27 mouse cellular contexts compared by ENCODE assay signal in the genomic region with DNA sequence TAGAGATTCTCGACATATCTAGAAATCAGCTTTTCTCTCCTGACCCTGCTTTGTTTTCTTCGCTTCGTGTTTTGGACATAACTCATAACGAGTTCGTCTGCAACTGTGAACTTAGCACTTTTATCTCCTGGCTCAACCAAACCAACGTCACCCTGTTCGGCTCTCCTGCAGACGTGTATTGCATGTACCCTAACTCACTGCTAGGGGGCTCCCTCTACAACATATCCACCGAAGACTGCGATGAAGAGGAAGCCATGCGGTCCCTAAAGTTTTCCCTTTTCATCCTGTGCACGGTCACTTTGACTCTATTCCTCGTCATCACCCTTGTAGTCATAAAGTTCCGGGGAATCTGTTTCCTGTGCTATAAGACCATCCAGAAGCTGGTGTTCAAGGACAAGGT. TPM values are rescaled to one million over a fixed set of nuclear protein-coding genes. Genes with fewer than 3 reads are reported as not detected.
DNase-seq lines count a peak whose midpoint lies in the region; ATAC-seq and TF ChIP-seq lines count a peak whose summit lies in the region.
"Had no signal": no experiment of that assay in that cellular context is flagged by ENCODE, and none has a peak within 500 bp of the region (broad histone marks: within the 10 kb centered on the region; RNA-seq: fewer than 3 reads in every experiment).

No protein-coding gene starts in this region.

- WGBS in heart, adult 2 months, result 78% methylated on average over 14 of the region's 14 CpGs

- H3K27me3 ChIP-seq in heart, adult 2 months (ENCODE audit: control insufficient read depth, insufficient read depth, low read length), result no peaks in the 10 kb centered on the region
- H3K27me3 ChIP-seq: forebrain, embryonic 13.5 days; heart, embryonic 12.5 days; midbrain, embryonic 15.5 days had no signal

- TF ChIP-seq EP300 in heart, adult 2 months (IDR thresholded peaks at IDR 0.05; ENCODE audit: insufficient read depth, low read depth, low read length), result no peak

- no peaks in the 10 kb centered on the region for H3K4me1 ChIP-seq in heart, adult 2 months (ENCODE audit: control insufficient read depth, insufficient read depth, low read length)
- H3K4me1 ChIP-seq: forebrain, embryonic 13.5 days; heart, embryonic 12.5 days; hindbrain, embryonic 10.5 days; midbrain, embryonic 15.5 days had no signal

- no peaks in the 10 kb centered on the region for H3K79me2 ChIP-seq in heart, adult 2 months (replicated peaks; ENCODE audit: control insufficient read depth, insufficient read depth, low read length)

- no peak for DNase-seq in heart, adult 2 months
- DNase-seq in heart, adult 9 months (ENCODE audit: low spot score in 2 of 2), result no peak
- no peak for DNase-seq in left cerebral cortex, adult 2 months (ENCODE audit: extremely low spot score in 1 of 2, low spot score in 2 of 2)
- DNase-seq in left cerebral cortex, postnatal 10 days (ENCODE audit: extremely low spot score in 1 of 2, low spot score in 2 of 2), result no peak
- peak; percentile 39 for DNase-seq in ES-CJ7 (ENCODE audit: low read depth, low spot score)
- DNase-seq in frontal cortex, postnatal 36 days (ENCODE audit: low spot score in 2 of 2), result no peak
- DNase-seq: adrenal gland, postnatal 10 days; cerebellum, adult 2 months; cerebellum, postnatal 36 days; gastrocnemius, adult 2 months; heart, postnatal 10 days; kidney, adult 2 months; kidney, postnatal 25 days; left cerebral cortex, postnatal 4 days; liver; lung, postnatal 36 days; right cerebral cortex, adult 18-20 months; right cerebral cortex, postnatal 4 days; thymus, postnatal 25 days had no signal

- peak; percentile 22; the same call in 1 of the 2 replicates for TF ChIP-seq CTCF in heart, adult 2 months (IDR thresholded peaks at IDR 0.05)
- TF ChIP-seq CTCF in left cerebral cortex, adult 2 months (IDR thresholded peaks at IDR 0.05), result peak; percentile 22; the same call in 1 of the 2 replicates

- no peak overlapping the region for H3K4me3 ChIP-seq in heart, adult 2 months
- no peak overlapping the region for H3K4me3 ChIP-seq in left cerebral cortex, adult 2 months
- H3K4me3 ChIP-seq: forebrain, embryonic 13.5 days; gastrocnemius, adult 2 months; heart, embryonic 12.5 days; hindbrain, embryonic 10.5 days; midbrain, embryonic 15.5 days; myocyte had no signal

- no peak for TF ChIP-seq POLR2A in heart, adult 2 months (IDR thresholded peaks at IDR 0.05; ENCODE audit: insufficient read depth, low read depth, low read length)

- intact Hi-C loops in heart, adult 2 months (cut with DNase I), result no loop called here
- intact Hi-C loops in left cerebral cortex, adult 2 months (cut with DNase I), result no loop called here
- intact Hi-C loops in left cerebral cortex, postnatal 10 days (cut with DNase I), result no loop called here

- H3K36me3 ChIP-seq in heart, adult 2 months (ENCODE audit: control insufficient read depth, insufficient read depth, low read length), result no peaks in the 10 kb centered on the region
- H3K36me3 ChIP-seq: hindbrain, embryonic 10.5 days; midbrain, embryonic 15.5 days had no signal

- ATAC-seq in megakaryocyte progenitor cell, adult 5-6 weeks (replicated peaks; ENCODE audit: poor library complexity), result peak; percentile 60
- ATAC-seq: activated CD4-positive, CD25-positive, alpha-beta regulatory T cell, adult 4 months; forebrain, embryonic 13.5 days; midbrain, embryonic 15.5 days had no signal

- no peak overlapping the region for H3K27ac ChIP-seq in heart, adult 2 months
- H3K27ac ChIP-seq in left cerebral cortex, adult 2 months, result no peak overlapping the region
- H3K27ac ChIP-seq: forebrain, embryonic 13.5 days; gastrocnemius, adult 2 months; hindbrain, embryonic 10.5 days; midbrain, embryonic 15.5 days had no signal

- no peak overlapping the region for H3K9ac ChIP-seq in heart, adult 2 months (ENCODE audit: low read depth, low read length)
- H3K9ac ChIP-seq: forebrain, embryonic 13.5 days; heart, embryonic 12.5 days; midbrain, embryonic 15.5 days had no signal

RNA-seq across cellular contexts. Expression of a gene that starts 20.2 kb away (rescaled TPM):
- 1 to 10 TPM; 1.1 to 1.7 TPM for total RNA-seq in heart, adult 2 months (2021)
- 1.2 and 1.5 TPM in 2 replicates for polyA plus RNA-seq in heart, adult 2 months (2012; rRNA removed)
- under 1 TPM; 0.42 to 0.52 TPM for total RNA-seq in left cerebral cortex, adult 2 months (2021)
- total RNA-seq in left cerebral cortex, postnatal 10 days (2021), result under 1 TPM; 0.34 to 0.45 TPM
- 0.57 and 2.2 TPM in 2 replicates for total RNA-seq in megakaryocyte progenitor cell, adult 5-6 weeks (2015)
- 0.50 TPM in 1 of 2 replicates, not detected in the other for total RNA-seq in megakaryocyte progenitor cell, adult 5-6 weeks (2017)
- total RNA-seq: megakaryocyte-erythroid progenitor cell, adult 5-6 weeks had no signal
- polyA plus RNA-seq: myocyte had no signal
